ENCODE assay signal across 9 mouse cellular contexts in genomic region chr9:46302142-46302541, GRCm38 (mm10). TPM values are rescaled to one million over a fixed set of nuclear protein-coding genes. Genes with fewer than 3 reads are reported as not detected.
DNase-seq lines count a peak whose midpoint lies in the region; ATAC-seq and TF ChIP-seq lines count a peak whose summit lies in the region.
"Had no signal": no experiment of that assay in that cellular context is flagged by ENCODE, and none has a peak within 500 bp of the region (broad histone marks: within the 10 kb centered on the region; RNA-seq: fewer than 3 reads in every experiment).

No protein-coding gene starts in this region.

- no peaks in the 10 kb centered on the region for H3K36me3 ChIP-seq in kidney, adult 2 months (ENCODE audit: control insufficient read depth, insufficient read depth, low read length)
- peaks cover 29% of the 10 kb centered on the region for H3K36me3 ChIP-seq in G1E (replicated peaks)

- TF ChIP-seq CTCF in kidney, adult 2 months (conservative IDR thresholded peaks at IDR 0.05; ENCODE audit: insufficient read depth, insufficient read length, low read depth, low read length): peak; percentile 97
- TF ChIP-seq CTCF in G1E (IDR thresholded peaks at IDR 0.05; ENCODE audit: low read depth, low read length): peak; percentile 99

- H3K27me3 ChIP-seq in kidney, adult 2 months (replicated peaks; ENCODE audit: control insufficient read depth, insufficient read depth, low read length): no peaks in the 10 kb centered on the region
- peaks cover 23% of the 10 kb centered on the region for H3K27me3 ChIP-seq in G1E (ENCODE audit: insufficient read depth, low read length)

- TF ChIP-seq POLR2A in kidney, adult 2 months (IDR thresholded peaks at IDR 0.05; ENCODE audit: low read depth, low read length): no peak

- DNase-seq in kidney, adult 2 months: peak; percentile 38
- DNase-seq in kidney, adult 11 months: no peak
- DNase-seq in G1E (ENCODE audit: low spot score): peak; percentile 28
- peak; percentile 64 for DNase-seq in cerebellum, adult 9-10 months
- DNase-seq in frontal cortex, postnatal 36 days (ENCODE audit: low spot score in 2 of 2): peak; percentile 37 to 68
- peak; percentile 74 to 78 for DNase-seq in left cerebral cortex, postnatal 14 days (ENCODE audit: low spot score in 2 of 2)
- peak; percentile 24 to 61 for DNase-seq in thymus, postnatal 10 days (ENCODE audit: low spot score in 2 of 2)

- no peak overlapping the region for H3K27ac ChIP-seq in kidney, adult 2 months (ENCODE audit: insufficient read depth, low read depth, low read length)

- no peak overlapping the region for H3K4me3 ChIP-seq in kidney, adult 2 months (ENCODE audit: insufficient read depth, low read depth, low read length)
- no peak overlapping the region for H3K4me3 ChIP-seq in G1E (ENCODE audit: low read depth, low read length)
- H3K4me3 ChIP-seq: megakaryocyte, embryonic 14.5 days had no signal

- 8% methylated on average over 2 of the region's 2 CpGs for WGBS in kidney, adult 2 months

- intact Hi-C loops in left cerebral cortex, postnatal 14 days (cut with DNase I): no loop called here

- H3K4me1 ChIP-seq in kidney, adult 2 months (ENCODE audit: control insufficient read depth, insufficient read depth, low read length): no peaks in the 10 kb centered on the region
- no peaks in the 10 kb centered on the region for H3K4me1 ChIP-seq in G1E (ENCODE audit: insufficient read depth, low read depth, low read length)
- H3K4me1 ChIP-seq: megakaryocyte, embryonic 14.5 days had no signal

- H3K9me3 ChIP-seq in G1E (replicated peaks): no peaks in the 10 kb centered on the region
- H3K9me3 ChIP-seq: megakaryocyte, embryonic 14.5 days had no signal

- ATAC-seq in G1E (ENCODE audit: extremely low read depth, insufficient number of reproducible peaks, low FRiP score, poor library complexity, severe bottlenecking): no peak
- ATAC-seq in monocyte, adult 5-6 weeks (replicated peaks; ENCODE audit: insufficient number of reproducible peaks, low FRiP score, low TSS enrichment, poor library complexity, severe bottlenecking): peak; percentile 74; the same call in 1 of the 2 replicates

RNA-seq across cellular contexts. Expression of gene 4931429L15Rik, which starts 17.6 kb away (rescaled TPM):
- not detected in 2 replicates for polyA plus RNA-seq in kidney, adult 2 months (2012; rRNA removed)
- total RNA-seq in G1E (2014; fragmentation: Nextera tagmentation) (not detected in 2 replicates), G1E (2017) (not detected in 2 replicates)
- polyA plus RNA-seq in G1E (2012): not detected in 2 replicates
- total RNA-seq in left cerebral cortex, postnatal 14 days (2021): not detected
- total RNA-seq in monocyte, adult 5-6 weeks (2017): not detected in 3 replicates

RNA-seq across cellular contexts. Expression of gene Bud13, which starts 19.3 kb away (rescaled TPM):
- polyA plus RNA-seq in kidney, adult 2 months (2012; rRNA removed): 7.1 and 7.8 TPM in 2 replicates
- total RNA-seq in G1E (2014; fragmentation: Nextera tagmentation) (22.6 and 27.6 TPM in 2 replicates), G1E (2017) (18.2 and 19.8 TPM in 2 replicates)
- 20.1 and 23.4 TPM in 2 replicates for polyA plus RNA-seq in G1E (2012)
- 10 to 100 TPM in 1 of 2 experiments, 1 to 10 TPM in 1; 9.4 to 11.3 TPM for total RNA-seq in left cerebral cortex, postnatal 14 days (2021)
- total RNA-seq in monocyte, adult 5-6 weeks (2017): 17.8 to 28.9 TPM (median 25.2 TPM) in 3 replicates

RNA-seq across cellular contexts. Expression of gene Zpr1, which starts 29.3 kb away (rescaled TPM):
- polyA plus RNA-seq in kidney, adult 2 months (2012; rRNA removed): 16.6 and 19.3 TPM in 2 replicates
- total RNA-seq in G1E (2014; fragmentation: Nextera tagmentation): 52.0 and 83.0 TPM in 2 replicates
- total RNA-seq in G1E (2017): 43.0 and 45.1 TPM in 2 replicates
- 35.7 and 54.3 TPM in 2 replicates for polyA plus RNA-seq in G1E (2012)
- 10 to 100 TPM; 35.6 to 39.4 TPM for total RNA-seq in left cerebral cortex, postnatal 14 days (2021)
- total RNA-seq in monocyte, adult 5-6 weeks (2017): 29.9 to 42.5 TPM (median 32.2 TPM) in 3 replicates

RNA-seq across cellular contexts. Expression of gene Apoa5, which starts 33.7 kb away (rescaled TPM):
- 0.16 TPM in 1 of 2 replicates, not detected in the other for polyA plus RNA-seq in kidney, adult 2 months (2012; rRNA removed)
- total RNA-seq in G1E (2014; fragmentation: Nextera tagmentation) (not detected in 2 replicates), G1E (2017) (0.16 TPM in 1 of 2 replicates, not detected in the other)
- polyA plus RNA-seq in G1E (2012): not detected in 2 replicates
- total RNA-seq in left cerebral cortex, postnatal 14 days (2021): not detected
- total RNA-seq in monocyte, adult 5-6 weeks (2017): not detected in 3 replicates
